Mouse (Mus musculus) kidney, adult 2 months (tissue): ENCODE results near the gene Rhot2. TPM values are rescaled to one million over a fixed set of nuclear protein-coding genes. Genes with fewer than 3 reads are reported as not detected.

Experiments used
- DNase-seq: peaks from one replicate; pipeline ENCODE4 v3.0.0; 2021
- H3K27ac ChIP-seq: fragments of 200-500 bp; 2 replicates; pipeline ENCODE4 v1.5.1; 2012; ENCODE audit warnings: low read depth, low read length, control low read depth, inconsistent platforms; ENCODE audit not compliant: insufficient read depth
- H3K27me3 ChIP-seq: fragments of 200-500 bp; replicated peaks from 2 replicates; pipeline ENCODE4 v1.6.1; 2012; ENCODE audit warnings: mild to moderate bottlenecking, moderate library complexity, low read length, inconsistent platforms; ENCODE audit not compliant: control insufficient read depth, insufficient read depth
- H3K36me3 ChIP-seq: fragments of 200-500 bp; 2 replicates; pipeline ENCODE4 v1.6.1; 2012; ENCODE audit warnings: mild to moderate bottlenecking, moderate library complexity, low read length, inconsistent platforms; ENCODE audit not compliant: control insufficient read depth, insufficient read depth
- H3K4me1 ChIP-seq: fragments of 200-500 bp; 2 replicates; pipeline ENCODE4 v1.6.1; 2011; ENCODE audit warnings: low read length; ENCODE audit not compliant: control insufficient read depth, insufficient read depth
- H3K4me3 ChIP-seq: fragments of 200-500 bp; 2 replicates; pipeline ENCODE4 v1.5.1; 2011; ENCODE audit warnings: mild to moderate bottlenecking, low read depth, low read length, control low read depth; ENCODE audit not compliant: insufficient read depth
- CTCF ChIP-seq: fragments of 200-500 bp; conservative IDR thresholded peaks from 2 replicates; pipeline ENCODE4 v1.5.1; 2011; ENCODE audit warnings: low read depth, mild to moderate bottlenecking, control low read depth, low read length, moderate library complexity, mixed read lengths; ENCODE audit not compliant: insufficient read depth, insufficient read length
- POLR2A ChIP-seq: fragments of 200-500 bp; IDR thresholded peaks from one replicate; pipeline ENCODE4 v1.6.1; 2011; ENCODE audit warnings: low read depth, low read length, control low read depth
- WGBS: fragments of 180-500 bp; shearing (Covaris S2); methylation state at CpG from one replicate; pipeline ENCODE4 v1.1.7; 2018; 5-methylcytosine and 5-hydroxymethylcytosine counted together
- polyA plus RNA-seq: library from polyadenylated mRNA; depleted of rRNA; stranded (reverse); fragments of >200 nt; gene quantifications from 2 replicates; pipeline ENCODE4 v1.2.3, GENCODE M21; 2012

The Rhot2 gene
- polyA plus RNA-seq, 1 experiment, result 133 TPM

DNA sequence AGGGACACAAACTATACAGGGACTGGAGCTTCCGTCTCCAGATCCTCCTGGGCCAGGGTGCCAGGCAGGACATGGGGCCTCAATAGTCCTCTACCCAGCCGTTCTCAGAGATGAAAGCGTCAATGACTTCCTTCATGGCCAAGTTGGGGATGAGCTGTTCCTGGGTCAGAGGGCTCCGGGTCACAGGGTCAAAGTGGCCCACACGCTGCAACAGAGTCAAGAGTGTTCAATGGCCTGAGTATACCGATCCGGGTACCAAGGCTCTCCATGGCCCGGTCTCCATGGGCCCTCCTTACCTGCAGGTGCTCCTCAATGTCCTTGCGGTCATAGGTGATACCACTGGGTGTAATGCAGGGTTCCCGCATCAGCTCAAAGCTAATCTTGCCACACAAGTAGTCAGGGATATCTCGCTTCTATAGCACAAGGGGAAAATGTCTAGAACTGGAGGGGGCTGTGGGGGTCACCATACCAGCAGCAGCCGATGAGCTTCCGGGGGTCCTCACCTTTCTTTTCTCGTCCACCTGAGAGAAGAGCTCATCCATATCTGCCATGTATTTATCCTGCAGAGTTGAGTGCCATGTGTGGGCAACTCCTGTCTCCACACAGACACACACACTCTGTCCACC is 13.7 kb downstream of the Rhot2 start:
- no peak overlapping the region for H3K27ac ChIP-seq
- 81% methylated on average over 14 of the region's 14 CpGs for WGBS
- H3K36me3 ChIP-seq, result no peaks in the 10 kb centered on the region

DNA sequence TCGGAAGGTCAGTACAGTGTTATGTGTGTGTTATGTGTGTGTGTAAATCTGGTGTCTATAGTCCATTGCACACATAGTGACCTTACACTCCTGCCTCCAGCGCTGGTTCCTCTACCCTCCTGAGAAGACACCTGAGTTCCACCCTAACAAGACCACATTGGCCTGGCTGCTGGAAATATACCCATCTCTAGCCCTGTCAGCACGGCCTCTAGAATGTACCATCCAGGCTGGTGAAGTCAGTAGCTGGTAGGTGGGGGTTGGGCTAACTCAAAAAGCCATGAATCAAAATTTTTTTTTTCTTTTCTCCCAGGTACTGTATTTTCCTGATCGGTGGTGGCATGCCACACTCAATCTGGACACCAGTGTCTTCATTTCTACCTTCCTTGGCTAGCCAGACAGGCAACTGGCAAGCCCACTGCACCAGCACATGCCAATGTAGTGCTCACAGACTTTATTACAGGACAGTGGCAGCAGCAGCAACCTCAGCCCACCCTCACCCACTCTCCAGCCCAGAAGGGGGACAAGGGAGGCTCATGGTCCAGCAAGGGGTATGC is 14.4 kb downstream of the Rhot2 start:
- 71% methylated on average over 4 of the region's 4 CpGs for WGBS
- H3K27ac ChIP-seq, result no peak overlapping the region
- TF ChIP-seq CTCF, result no peak
- no peak for TF ChIP-seq POLR2A
- DNase-seq, result peak; percentile 13
- H3K4me1 ChIP-seq, result peaks cover 20% of the 10 kb centered on the region
- H3K4me3 ChIP-seq, result no peak overlapping the region
- no peaks in the 10 kb centered on the region for H3K27me3 ChIP-seq
- H3K36me3 ChIP-seq, result no peaks in the 10 kb centered on the region

More for the DNA sequence above, 13.7 kb downstream of the Rhot2 start:
- H3K4me1 ChIP-seq, result peaks cover 26% of the 10 kb centered on the region
- DNase-seq, result peak; percentile 6
- no peak for TF ChIP-seq CTCF
- no peak overlapping the region for H3K4me3 ChIP-seq
- no peaks in the 10 kb centered on the region for H3K27me3 ChIP-seq

DNA sequence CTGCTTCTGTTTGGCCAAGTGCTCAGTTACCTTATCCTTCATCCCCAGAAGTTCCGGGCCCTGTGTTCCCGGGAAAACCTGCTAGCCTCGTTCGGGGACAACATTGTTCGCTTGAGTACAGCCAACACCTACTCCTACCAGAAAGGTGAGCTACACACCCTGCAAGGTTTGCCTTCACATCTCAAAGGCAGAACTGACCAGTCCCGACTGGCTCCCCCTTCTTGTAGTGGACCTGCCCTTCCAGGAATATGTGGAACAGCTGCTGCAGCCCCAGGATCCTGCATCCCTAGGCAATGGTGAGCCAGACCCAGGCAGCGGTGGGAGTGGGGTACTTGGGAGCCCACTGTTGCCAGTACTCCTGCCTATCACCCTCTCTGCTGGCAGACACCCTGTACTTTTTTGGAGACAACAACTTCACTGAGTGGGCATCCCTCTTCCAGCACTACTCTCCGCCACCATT is 15.1 kb downstream of the Rhot2 start:
- peak; percentile 23 for DNase-seq
- peak overlapping the region; percentile 72; the same call in 1 of the 2 replicates for H3K27ac ChIP-seq
- H3K27me3 ChIP-seq, result no peaks in the 10 kb centered on the region
- peak overlapping the region; percentile 67 for H3K4me3 ChIP-seq
- TF ChIP-seq POLR2A (no peak), CTCF (no peak)
- H3K4me1 ChIP-seq, result peaks cover 13% of the 10 kb centered on the region
- no peaks in the 10 kb centered on the region for H3K36me3 ChIP-seq
- WGBS, result 24% methylated on average over 8 of the region's 8 CpGs

DNA sequence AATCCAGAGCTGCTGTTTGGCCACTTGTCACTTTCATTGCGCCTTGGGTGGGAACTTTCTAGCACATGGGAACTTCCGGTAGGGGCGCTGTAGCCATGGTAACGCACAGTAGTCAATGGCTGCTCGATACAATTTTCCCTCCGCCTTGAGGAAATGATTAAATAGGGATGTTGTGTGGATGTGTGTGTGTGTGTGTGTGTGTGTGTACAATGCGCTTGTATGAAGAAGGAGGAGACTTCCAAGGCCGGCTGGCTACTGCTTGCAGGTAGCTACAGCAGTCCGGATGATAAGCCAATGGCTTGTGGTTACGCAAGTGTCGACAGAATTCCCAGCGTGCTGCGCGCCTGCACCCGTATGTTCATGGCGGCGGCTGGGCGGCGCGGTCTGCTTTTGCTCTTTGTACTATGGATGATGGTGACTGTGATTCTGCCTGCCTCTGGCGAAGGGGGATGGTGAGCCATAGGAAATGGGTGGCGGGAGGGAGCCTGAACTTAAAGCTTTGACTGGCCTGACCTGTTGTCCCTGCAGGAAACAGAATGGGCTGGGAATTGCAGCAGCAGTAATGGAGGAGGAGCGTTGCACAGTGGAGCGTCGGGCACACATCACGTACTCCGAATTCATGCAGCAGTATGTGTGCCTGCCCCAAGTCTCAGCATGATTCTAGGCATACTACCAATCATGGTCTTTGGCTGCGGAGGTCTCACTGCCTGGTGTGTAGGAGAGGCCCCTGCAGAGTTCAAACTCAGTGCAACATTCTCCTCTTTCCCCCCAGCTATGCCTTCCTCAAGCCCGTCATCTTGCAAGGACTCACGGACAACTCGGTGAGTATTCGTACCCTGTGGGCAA is 15.7 kb downstream of the Rhot2 start, which contains the start of gene Jmjd8:
Gene Jmjd8 (plus strand): TSS at position 156 of the 846 bp plus-strand sequence.
- DNase-seq, result peak; percentile 90
- WGBS, result under 1% methylated on average over 32 of the region's 32 CpGs
- H3K4me3 ChIP-seq, result peak within 1 kb of the TSS; percentile 67
- peak within 1 kb of the TSS; percentile 72 for H3K27ac ChIP-seq
- no peaks in the 10 kb centered on the region for H3K27me3 ChIP-seq
- H3K36me3 ChIP-seq, result no peaks in the 10 kb centered on the region
- H3K4me1 ChIP-seq, result peaks cover 18% of the 10 kb centered on the region
- TF ChIP-seq CTCF (peak; percentile 51), POLR2A (peak; percentile 69)

DNA sequence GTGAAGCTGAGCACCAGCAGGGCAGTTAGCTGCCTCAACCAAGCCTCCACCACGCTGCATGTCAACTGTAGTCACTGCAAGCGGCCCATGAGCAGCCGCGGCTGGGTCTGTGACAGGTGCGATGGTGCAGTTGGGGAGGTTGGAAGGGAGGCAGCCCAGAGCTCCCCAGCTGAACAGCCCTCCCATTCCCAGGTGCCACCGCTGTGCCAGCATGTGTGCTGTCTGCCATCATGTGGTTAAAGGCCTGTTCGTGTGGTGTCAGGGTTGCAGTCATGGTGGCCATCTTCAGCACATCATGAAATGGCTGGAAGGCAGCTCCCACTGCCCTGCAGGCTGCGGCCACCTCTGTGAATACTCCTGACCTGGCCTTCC is 16.4 kb downstream of the Rhot2 start:
- TF ChIP-seq POLR2A, result no peak
- no peak for TF ChIP-seq CTCF
- WGBS, result 81% methylated on average over 8 of the region's 8 CpGs
- Histone ChIP-seq H3K4me3 (peak overlapping the region; percentile 67; the same call in 1 of the 2 replicates), H3K27me3 (no peaks in the 10 kb centered on the region), H3K27ac (no peak overlapping the region), H3K4me1 (peaks cover 20% of the 10 kb centered on the region), H3K36me3 (no peaks in the 10 kb centered on the region)
- DNase-seq, result no peak

DNA sequence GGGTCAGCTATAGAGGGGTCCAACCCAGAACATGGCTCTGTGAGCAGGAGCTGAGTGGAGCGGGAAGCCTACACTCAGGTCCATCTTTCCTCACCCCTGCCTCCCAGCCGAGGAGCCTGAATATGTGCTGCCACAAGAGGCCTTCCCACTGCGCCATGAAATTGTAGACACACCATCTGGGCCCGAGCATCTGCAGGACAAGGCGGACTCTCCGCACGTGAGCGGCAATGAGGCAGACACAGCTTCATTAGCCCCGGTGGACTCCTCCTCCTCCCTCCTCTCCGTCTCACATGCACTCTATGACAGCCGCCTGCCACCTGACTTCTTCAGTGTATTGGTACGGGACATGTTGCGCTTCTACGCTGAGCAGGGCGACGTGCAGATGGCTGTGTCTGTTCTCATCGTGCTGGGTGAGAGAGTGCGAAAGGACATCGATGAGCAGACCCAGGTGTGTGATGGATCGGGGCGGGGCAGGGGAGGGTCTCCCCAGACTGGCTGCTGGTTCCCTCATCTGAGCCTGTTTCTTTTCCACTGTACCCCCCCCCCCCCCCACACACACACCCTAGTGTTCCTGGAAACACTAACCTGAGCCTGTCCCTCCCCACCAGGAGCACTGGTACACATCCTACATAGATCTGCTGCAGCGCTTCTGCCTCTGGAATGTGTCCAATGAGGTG is 17.0 kb downstream of the Rhot2 start:
- Histone ChIP-seq H3K27me3 (no peaks in the 10 kb centered on the region), H3K36me3 (no peaks in the 10 kb centered on the region), H3K27ac (no peak overlapping the region), H3K4me1 (peaks cover 20% of the 10 kb centered on the region), H3K4me3 (no peak overlapping the region)
- DNase-seq, result no peak
- TF ChIP-seq CTCF, result no peak
- TF ChIP-seq POLR2A, result no peak
- 89% methylated on average over 22 of the region's 22 CpGs for WGBS

DNA sequence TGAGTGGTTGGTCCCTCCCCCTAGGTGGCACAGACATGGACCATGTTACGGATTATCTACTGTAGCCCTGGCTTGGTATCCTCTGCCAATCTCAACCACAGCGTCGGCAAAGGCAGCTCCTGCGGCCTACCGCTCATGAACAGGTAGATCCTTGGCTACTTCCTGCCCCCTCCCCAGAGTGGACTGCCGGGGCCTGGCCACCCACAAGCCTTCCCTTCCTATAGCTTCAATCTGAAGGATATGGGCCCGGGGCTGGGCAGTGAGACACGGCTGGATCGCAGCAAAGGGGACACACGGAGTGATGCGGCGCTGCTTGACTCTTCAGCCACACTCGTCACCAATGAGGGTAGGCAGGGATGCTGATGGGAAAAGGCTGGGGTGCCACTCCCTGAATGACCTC is 17.6 kb downstream of the Rhot2 start:
- H3K4me1 ChIP-seq, result peaks cover 20% of the 10 kb centered on the region
- TF ChIP-seq POLR2A (no peak), CTCF (no peak)
- H3K27ac ChIP-seq, result no peak overlapping the region
- WGBS, result 92% methylated on average over 13 of the region's 13 CpGs
- no peaks in the 10 kb centered on the region for H3K36me3 ChIP-seq
- no peaks in the 10 kb centered on the region for H3K27me3 ChIP-seq
- no peak overlapping the region for H3K4me3 ChIP-seq
- DNase-seq, result no peak
